Mouse (Mus musculus): Measurements from ENCODE around the gene Klb. TPM values are rescaled to one million over a fixed set of nuclear protein-coding genes. Genes with fewer than 3 reads are reported as not detected.

Klb gene
- polyA plus RNA-seq, 1 experiment from 2014 or later = 0.08 TPM

DNA sequence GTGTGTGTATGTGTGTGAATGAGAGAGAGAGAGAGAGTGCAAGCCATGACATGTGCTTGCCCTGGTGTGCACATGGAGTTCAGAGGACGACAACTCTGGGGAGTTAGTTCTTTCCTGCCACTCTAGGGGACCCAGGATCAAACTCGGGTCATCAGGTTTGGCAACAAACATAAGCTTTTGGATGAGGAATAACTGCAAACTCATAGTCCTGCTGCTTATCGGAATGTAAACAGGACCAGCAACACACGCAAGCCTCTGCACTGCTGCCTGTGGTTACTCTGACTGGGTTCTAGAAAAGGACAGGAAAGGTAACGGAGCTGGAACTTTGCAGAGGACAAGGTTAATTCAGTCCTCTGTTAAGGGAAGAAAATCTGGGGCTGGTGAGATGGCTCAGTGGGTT, 77.1 kb downstream of the Klb start:
- no peak overlapping the region for H3K27ac ChIP-seq
- H3K4me1 ChIP-seq = 0 out of 2 replicates have a peak, but pooled peaks cover under 1% of the 10 kb centered on the region
- no peak overlapping the region for H3K4me3 ChIP-seq
- no peaks in the 10 kb centered on the region for H3K9me3 ChIP-seq
- H3K9ac ChIP-seq = no peak overlapping the region
- H3K36me3 ChIP-seq = peaks cover 72% of the 10 kb centered on the region
- WGBS = 90% methylated on average over 5 of the region's 5 CpGs
- H3K27me3 ChIP-seq = no peaks in the 10 kb centered on the region
- no peak overlapping the region for H3K4me2 ChIP-seq (replicated peaks)
- ATAC-seq (ENCODE audit: low FRiP score, low read depth) = no peak

DNA sequence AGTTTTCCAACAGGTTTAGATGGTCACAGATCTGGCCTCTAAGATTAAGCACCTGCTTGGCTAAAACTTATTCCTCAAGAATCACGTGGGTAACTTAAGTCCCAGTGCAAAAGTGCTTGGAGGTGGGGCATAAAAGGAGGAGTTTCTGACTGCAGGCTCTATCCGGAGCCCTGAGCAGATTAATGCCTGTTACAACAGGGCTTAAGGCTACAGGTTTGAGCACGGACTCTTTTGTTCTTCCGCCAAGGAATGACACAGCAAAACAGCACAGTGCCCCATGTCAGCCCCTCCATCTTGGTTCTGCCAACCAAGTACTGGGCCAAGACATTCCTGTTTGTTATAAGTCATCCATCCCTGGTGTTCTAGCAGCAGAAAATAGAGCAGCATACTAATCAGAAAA, 80.2 kb downstream of the Klb start:
- no peak overlapping the region for H3K4me2 ChIP-seq (replicated peaks)
- no peaks in the 10 kb centered on the region for H3K9me3 ChIP-seq
- peaks cover 45% of the 10 kb centered on the region for H3K36me3 ChIP-seq
- H3K9ac ChIP-seq = no peak overlapping the region
- 0 out of 2 replicates have a peak, but pooled peaks cover 13% of the 10 kb centered on the region for H3K4me1 ChIP-seq
- ATAC-seq (ENCODE audit: low FRiP score, low read depth) = no peak
- no peak overlapping the region for H3K4me3 ChIP-seq
- no peak overlapping the region for H3K27ac ChIP-seq
- 53% methylated on average over 4 of the region's 4 CpGs for WGBS
- H3K27me3 ChIP-seq = no peaks in the 10 kb centered on the region

DNA sequence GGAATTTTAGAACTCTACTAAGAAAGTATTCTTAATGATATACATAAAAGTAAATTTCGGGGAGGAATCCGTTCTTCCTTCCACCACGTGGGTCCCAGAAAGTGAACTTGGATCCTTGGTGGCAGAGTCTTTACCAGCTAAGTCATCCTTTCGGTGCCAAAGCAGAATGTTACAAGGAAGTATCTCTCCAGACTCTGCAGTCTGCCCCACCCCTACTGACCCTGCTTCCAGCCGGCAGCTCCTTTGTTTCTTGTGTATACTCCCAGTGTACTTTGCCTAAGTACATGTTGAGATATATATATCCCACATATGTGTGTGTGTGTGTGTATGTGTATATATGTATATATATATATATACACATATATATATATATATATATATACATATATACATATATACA, 81.3 kb downstream of the Klb start:
- Histone ChIP-seq H3K9me3 (no peaks in the 10 kb centered on the region), H3K27me3 (no peaks in the 10 kb centered on the region), H3K27ac (no peak overlapping the region), H3K4me3 (no peak overlapping the region), H3K36me3 (peaks cover 35% of the 10 kb centered on the region), H3K4me2 (replicated peaks) (no peak overlapping the region), H3K9ac (no peak overlapping the region), H3K4me1 (peaks cover 21% of the 10 kb centered on the region)
- ATAC-seq (ENCODE audit: low FRiP score, low read depth) = no peak
- 93% methylated on average over 5 of the region's 5 CpGs for WGBS

Other genes with a start within 250 kb of the Klb start
- gene Klhl5, start 240.8 kb upstream of the Klb start, polyA plus RNA-seq (2015; fragmentation: Nextera tagmentation; extraction: Ambion mirVana) = 20.8 and 21.6 TPM in 2 replicates
- gene Wdr19, start 148.6 kb upstream of the Klb start, polyA plus RNA-seq (2015; fragmentation: Nextera tagmentation; extraction: Ambion mirVana) = 11.0 and 11.3 TPM in 2 replicates
- 120 and 125 TPM in 2 replicates for gene Rfc1, start 12.6 kb upstream of the Klb start, polyA plus RNA-seq (2015; fragmentation: Nextera tagmentation; extraction: Ambion mirVana)
- gene Rpl9, start 43.1 kb downstream of the Klb start, polyA plus RNA-seq (2015; fragmentation: Nextera tagmentation; extraction: Ambion mirVana) = 1,018 and 1,074 TPM in 2 replicates
- 72.0 and 72.5 TPM in 2 replicates for gene Lias, start 43.2 kb downstream of the Klb start, polyA plus RNA-seq (2015; fragmentation: Nextera tagmentation; extraction: Ambion mirVana)
- gene Ugdh, start 87.6 kb downstream of the Klb start, polyA plus RNA-seq (2015; fragmentation: Nextera tagmentation; extraction: Ambion mirVana) = 161 and 165 TPM in 2 replicates
- not detected in 2 replicates for gene Gm43552, start 144.5 kb downstream of the Klb start, polyA plus RNA-seq (2015; fragmentation: Nextera tagmentation; extraction: Ambion mirVana)
- 113 and 116 TPM in 2 replicates for gene Smim14, start 188.9 kb downstream of the Klb start, polyA plus RNA-seq (2015; fragmentation: Nextera tagmentation; extraction: Ambion mirVana)
- 197 and 215 TPM in 2 replicates for gene Ube2k, start 188.9 kb downstream of the Klb start, polyA plus RNA-seq (2015; fragmentation: Nextera tagmentation; extraction: Ambion mirVana)

All from limb, embryonic 13.5 days (tissue).